Mouse (Mus musculus) spleen, postnatal 4 days (tissue): ENCODE results near the gene Pon2.
"Not testable (repeated sequence)": the region's sequence is repeated elsewhere in the genome, so short reads cannot be mapped to it uniquely, and the experiment has no call there.

ENCODE experiments used
- DNase-seq, 2 experiments: peaks; one replicate each; pipeline ENCODE4 v3.0.0; 2022; ENCODE audit warnings: low spot score in 2 of 2

Pon2 gene

GRCm38 (mm10) chr6:5230261-5230660 is 68.0 kb downstream of the Pon2 start:
- no peak for DNase-seq

DNA sequence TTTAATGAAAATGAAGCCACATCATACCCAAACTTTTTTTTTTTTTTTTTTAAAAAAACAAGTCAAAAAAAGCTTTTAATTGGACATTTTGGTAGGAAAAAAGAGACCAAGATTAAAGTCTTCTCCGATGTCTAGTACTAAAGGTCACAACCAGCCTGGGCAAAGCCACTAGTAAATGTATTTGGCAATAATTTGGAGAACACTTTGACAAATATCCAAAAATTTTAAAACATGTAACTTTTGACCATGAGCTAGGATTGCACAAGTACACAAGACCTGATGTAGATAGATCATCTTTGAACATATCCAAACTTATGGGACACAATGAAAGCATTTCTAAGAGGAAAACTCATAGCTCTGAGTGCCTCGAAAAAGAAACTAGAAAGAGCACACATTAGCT is 74.7 kb downstream of the Pon2 start:
- not testable (repeated sequence) for DNase-seq

GRCm38 (mm10) chr6:5222080-5222479 is 76.2 kb downstream of the Pon2 start:
- no peak for DNase-seq

- no peak for DNase-seq
Observed at GRCm38 (mm10) chr6:5218190-5218589, 80.1 kb downstream of the Pon2 start.
